ENCODE assay signal across 8 mouse cellular contexts in genomic region chr5:77061372-77062038, GRCm38 (mm10). TPM values are rescaled to one million over a fixed set of nuclear protein-coding genes. Genes with fewer than 3 reads are reported as not detected.
DNase-seq lines count a peak whose midpoint lies in the region; ATAC-seq lines count a peak whose summit lies in the region.

No protein-coding gene starts in this region.

- H3K27me3 ChIP-seq in kidney, embryonic 16.5 days (ENCODE audit: insufficient read depth, low read length), result no peaks in the 10 kb centered on the region
- H3K27me3 ChIP-seq in liver, embryonic 11.5 days (replicated peaks; ENCODE audit: control insufficient read depth, insufficient read depth, low read length), result no peaks in the 10 kb centered on the region

- H3K9ac ChIP-seq in kidney, embryonic 16.5 days (replicated peaks; ENCODE audit: low read length), result no peak overlapping the region
- no peak overlapping the region for H3K9ac ChIP-seq in liver, embryonic 11.5 days (ENCODE audit: low read depth, low read length)

- no peaks in the 10 kb centered on the region for H3K4me1 ChIP-seq in kidney, embryonic 16.5 days (ENCODE audit: insufficient read depth, low read length)
- H3K4me1 ChIP-seq in liver, embryonic 11.5 days (replicated peaks; ENCODE audit: control insufficient read depth, insufficient read depth, low read length), result no peaks in the 10 kb centered on the region

- peak overlapping the region; percentile 11; the same call in 1 of the 2 replicates for H3K4me2 ChIP-seq in kidney, embryonic 16.5 days (replicated peaks; ENCODE audit: low read depth, low read length)
- peak overlapping the region; percentile 35 for H3K4me2 ChIP-seq in liver, embryonic 11.5 days

- 34% methylated on average over 17 of the region's 17 CpGs for WGBS in kidney, embryonic 16.5 days
- WGBS in liver, embryonic 11.5 days, result 30% methylated on average over 17 of the region's 17 CpGs

- H3K36me3 ChIP-seq in kidney, embryonic 16.5 days (ENCODE audit: insufficient read depth, low read length), result no peaks in the 10 kb centered on the region
- no peaks in the 10 kb centered on the region for H3K36me3 ChIP-seq in liver, embryonic 11.5 days (ENCODE audit: control insufficient read depth, insufficient read depth, low read length)

- DNase-seq in 3T3-L1 (ENCODE audit: low read depth, low spot score), result peak; percentile 39
- DNase-seq in Muller cell, postnatal 12 days (ENCODE audit: inconsistent ontology term), result peak; percentile 37
- DNase-seq in cerebellum, postnatal 36 days, result peak; percentile 40 to 43
- DNase-seq in gastrocnemius, postnatal 4 days (ENCODE audit: low spot score in 2 of 2), result peak; percentile 40 to 56
- peak; percentile 65 for DNase-seq in liver, embryonic 11.5 days (ENCODE audit: low spot score)
- peak; percentile 36 to 74 for DNase-seq in thymus, postnatal 10 days (ENCODE audit: low spot score in 2 of 2)

- H3K27ac ChIP-seq in kidney, embryonic 16.5 days (ENCODE audit: low read length), result no peak overlapping the region
- no peak overlapping the region for H3K27ac ChIP-seq in liver, embryonic 11.5 days (ENCODE audit: low read depth, low read length)

- no peaks in the 10 kb centered on the region for H3K9me3 ChIP-seq in kidney, embryonic 16.5 days (ENCODE audit: low read length)
- H3K9me3 ChIP-seq in liver, embryonic 11.5 days (ENCODE audit: control insufficient read depth, low read length), result no peaks in the 10 kb centered on the region

- ATAC-seq in kidney, embryonic 16.5 days (ENCODE audit: low FRiP score, low TSS enrichment), result no peak
- ATAC-seq in liver, embryonic 11.5 days (replicated peaks; ENCODE audit: low FRiP score), result no peak
- peak; percentile 53 for ATAC-seq in neutrophil, adult 5-6 weeks (ENCODE audit: extremely low read depth, insufficient number of reproducible peaks, low FRiP score, poor library complexity, severe bottlenecking)

- H3K4me3 ChIP-seq in kidney, embryonic 16.5 days (ENCODE audit: low read length), result peak overlapping the region; percentile 9; the same call in 1 of the 2 replicates
- H3K4me3 ChIP-seq in liver, embryonic 11.5 days (ENCODE audit: low read depth, low read length), result 0 out of 2 replicates have a peak overlapping the region, but pooled peaks have one; percentile 8

RNA-seq across cellular contexts. Expression of gene Thegl, which starts 45.7 kb away (rescaled TPM):
- not detected for total RNA-seq in gastrocnemius, postnatal 4 days (2021)
- 0.09 TPM in 1 of 2 replicates, not detected in the other for polyA plus RNA-seq in kidney, embryonic 16.5 days (2015; fragmentation: Nextera tagmentation; extraction: Ambion mirVana)
- 0.34 and 0.48 TPM in 2 replicates for polyA plus RNA-seq in liver, embryonic 11.5 days (2014; fragmentation: Nextera tagmentation; extraction: Ambion mirVana)
- not detected in 2 replicates for total RNA-seq in neutrophil, adult 5-6 weeks (2017)

RNA-seq across cellular contexts. Expression of gene Hopx, which starts 53.4 kb away (rescaled TPM):
- 10 to 100 TPM; 15.1 to 16.1 TPM for total RNA-seq in gastrocnemius, postnatal 4 days (2021)
- 1.1 and 1.8 TPM in 2 replicates for polyA plus RNA-seq in kidney, embryonic 16.5 days (2015; fragmentation: Nextera tagmentation; extraction: Ambion mirVana)
- 0.15 TPM in 1 of 2 replicates, not detected in the other for polyA plus RNA-seq in liver, embryonic 11.5 days (2014; fragmentation: Nextera tagmentation; extraction: Ambion mirVana)
- total RNA-seq in neutrophil, adult 5-6 weeks (2017), result 13.6 and 16.1 TPM in 2 replicates

RNA-seq across cellular contexts. Expression of gene Arl9, which starts 57.6 kb away (rescaled TPM):
- not detected for total RNA-seq in gastrocnemius, postnatal 4 days (2021)
- not detected in 2 replicates for polyA plus RNA-seq in kidney, embryonic 16.5 days (2015; fragmentation: Nextera tagmentation; extraction: Ambion mirVana)
- 0.47 TPM in 1 of 2 replicates, not detected in the other for polyA plus RNA-seq in liver, embryonic 11.5 days (2014; fragmentation: Nextera tagmentation; extraction: Ambion mirVana)
- total RNA-seq in neutrophil, adult 5-6 weeks (2017), result 1.7 and 3.3 TPM in 2 replicates
